Mouse (Mus musculus) gastrocnemius, postnatal 4 days (tissue): Measurements from ENCODE around the gene Vmn1r205. TPM values are rescaled to one million over a fixed set of nuclear protein-coding genes. Genes with fewer than 3 reads are reported as not detected.
"Not testable (repeated sequence)": the region's sequence is repeated elsewhere in the genome, so short reads cannot be mapped to it uniquely, and the experiment has no call there.

ENCODE experiments used
- DNase-seq, 2 experiments: peaks; one replicate each; pipeline ENCODE4 v3.0.0; 2021 to 2022; ENCODE audit warnings: low spot score in 2 of 2, mixed read lengths in 2 of 2
- long read RNA-seq, 2 experiments: library from polyadenylated mRNA; stranded (forward); transcript quantifications; one replicate each; pipeline ENCODE4 v2.0.0; 2021
- total RNA-seq, 2 experiments: library from RNA; stranded (reverse); gene quantifications; 2 replicates each; pipeline ENCODE4 v1.2.3; 2021

The Vmn1r205 gene
- total RNA-seq, result not detected
- long read RNA-seq, experiment 1, result 0 reads
- long read RNA-seq, experiment 2, result 0 reads

DNA sequence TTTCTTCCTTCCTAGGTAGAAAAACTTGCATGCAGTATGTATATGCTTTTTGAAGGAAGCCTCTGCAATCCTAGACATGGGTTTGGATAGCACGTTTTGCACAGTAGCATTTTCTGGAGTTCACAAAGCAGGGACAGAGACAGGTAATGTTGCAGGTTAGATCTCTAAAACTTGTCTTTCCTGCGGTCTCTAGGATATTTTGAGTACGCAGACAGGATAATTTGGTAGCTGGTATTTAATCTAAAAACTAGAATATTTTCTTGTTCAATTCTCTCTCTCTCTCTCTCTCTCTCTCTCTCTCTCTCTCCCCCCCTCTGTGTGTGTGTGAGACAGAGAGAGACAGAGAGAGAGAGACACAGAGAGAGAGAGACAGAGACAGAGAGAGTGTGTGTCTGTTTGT lies at the start of gene Vmn1r205:
Gene Vmn1r205 (minus strand): TSS at position 101 of the 400 bp plus-strand sequence.
- no peak for DNase-seq

DNA sequence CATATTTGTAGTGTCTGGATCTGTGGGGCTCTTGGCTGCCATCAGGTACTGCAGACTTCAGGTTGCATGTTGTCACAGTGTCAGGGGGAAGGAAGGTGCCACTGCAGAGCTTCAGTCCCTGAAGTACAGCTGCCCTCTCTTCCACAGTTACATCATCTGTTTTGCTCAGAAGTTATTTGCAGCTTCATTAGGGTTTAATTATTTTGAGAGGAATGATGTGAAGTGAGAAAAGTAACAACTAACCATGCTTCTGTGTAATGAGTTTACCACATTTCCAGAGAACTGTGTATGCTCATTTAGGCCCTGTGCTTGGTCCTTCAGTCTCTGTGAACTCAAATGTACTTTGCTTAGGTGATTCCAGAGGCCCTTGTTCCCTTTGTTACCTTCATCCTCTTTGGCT lies 31.4 kb upstream of the Vmn1r205 start, which contains the start of gene Vmn1r206:
Gene Vmn1r206 (minus strand): TSS at position 101 of the 400 bp plus-strand sequence.
- DNase-seq, result not testable (repeated sequence)

DNA sequence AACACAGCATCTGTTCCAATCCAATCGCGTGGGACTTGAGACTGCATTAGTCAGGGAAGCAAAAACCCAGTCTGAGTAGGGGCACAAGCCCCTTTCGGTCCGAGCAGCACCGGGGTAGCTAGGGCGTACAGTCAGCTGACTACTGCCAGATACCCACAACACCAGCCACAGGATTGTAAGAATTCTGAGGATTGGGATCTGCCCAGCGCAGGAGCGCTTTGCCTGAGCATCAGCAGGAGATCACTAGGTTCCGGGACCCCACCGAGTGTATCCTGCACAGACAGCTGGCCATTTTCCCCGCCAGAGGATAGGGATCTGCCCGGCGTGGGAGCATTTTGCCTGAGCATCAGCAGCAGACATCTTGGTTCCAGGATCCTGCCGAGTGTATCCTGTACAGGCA lies 9.5 kb downstream of the Vmn1r205 start:
- DNase-seq, result not testable (repeated sequence)

DNA sequence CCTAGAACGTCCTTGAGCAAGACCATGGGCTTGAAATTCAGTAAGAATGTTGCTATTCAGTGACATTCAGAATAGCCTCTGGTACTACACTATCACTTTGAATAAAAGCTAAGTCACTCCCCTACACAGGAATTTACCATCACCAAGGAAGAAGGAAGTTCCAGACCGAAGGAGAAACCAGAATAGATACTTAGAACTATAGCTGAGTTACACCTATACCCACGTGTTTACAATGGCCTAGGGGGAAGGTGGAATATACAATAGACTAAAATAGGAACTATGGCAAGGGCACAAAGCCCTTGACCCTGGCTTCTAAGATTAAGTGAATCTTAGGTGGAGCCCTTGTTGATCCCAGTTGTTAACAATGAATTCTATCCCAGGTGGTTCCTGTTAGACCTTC lies 17.9 kb downstream of the Vmn1r205 start:
- DNase-seq, result not testable (repeated sequence)

DNA sequence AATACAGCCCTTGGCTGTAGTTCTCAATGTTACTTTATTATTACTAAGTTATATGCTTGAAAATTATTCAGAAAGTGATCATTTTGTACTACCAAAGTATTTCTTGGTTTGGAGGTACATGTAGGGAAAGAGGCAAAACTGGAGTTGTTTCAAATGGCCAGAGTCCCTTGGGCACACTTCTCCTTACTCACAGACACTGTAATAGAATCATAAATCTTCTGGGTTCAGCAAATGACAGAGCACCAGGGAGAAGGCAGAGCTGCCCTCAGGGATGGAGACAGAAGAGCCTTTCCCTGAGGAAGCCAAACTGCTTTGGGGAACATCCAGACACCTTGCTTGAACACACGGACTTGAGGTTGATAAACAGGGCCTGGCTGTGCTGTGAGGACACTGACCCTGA lies 39.9 kb downstream of the Vmn1r205 start, which contains the start of gene Vmn1r204:
Gene Vmn1r204 (plus strand): TSS at position 301 of the 400 bp plus-strand sequence.
- DNase-seq, result not testable (repeated sequence)

Other genes with a start within 250 kb of the Vmn1r205 start
- gene Vmn1r198, start 242.6 kb downstream of the Vmn1r205 start, total RNA-seq, result not detected
- not detected for gene Vmn1r199, start 213.2 kb downstream of the Vmn1r205 start, total RNA-seq
- gene Vmn1r200, start 202.6 kb downstream of the Vmn1r205 start, total RNA-seq, result under 1 TPM; 0.07 to 0.16 TPM
- not detected for gene Vmn1r201, start 121.1 kb downstream of the Vmn1r205 start, total RNA-seq
- under 1 TPM; 0.05 to 0.07 TPM for gene Vmn1r202, start 87.6 kb downstream of the Vmn1r205 start, total RNA-seq
- gene Vmn1r203, start 74.9 kb downstream of the Vmn1r205 start, total RNA-seq, result not detected
- not detected for gene Vmn1r204, start 39.8 kb downstream of the Vmn1r205 start, total RNA-seq
- gene Vmn1r206, start 31.3 kb upstream of the Vmn1r205 start, total RNA-seq, result not detected
- not detected for gene Vmn1r207-ps, start 136.6 kb upstream of the Vmn1r205 start, total RNA-seq
- not detected for gene Vmn1r208, start 184.4 kb upstream of the Vmn1r205 start, total RNA-seq
- not detected for gene Vmn1r209, start 216.7 kb upstream of the Vmn1r205 start, total RNA-seq
- not detected for gene Vmn1r210, start 238.3 kb upstream of the Vmn1r205 start, total RNA-seq